Mouse (Mus musculus) midbrain, embryonic 13.5 days (tissue): ENCODE measurements around the gene Rspo3. TPM values are rescaled to one million over a fixed set of nuclear protein-coding genes. Genes with fewer than 3 reads are reported as not detected.

Source experiments
- ATAC-seq: fragments of 200-750 bp; cut with Nextera tagmentation; 2 replicates; pipeline ENCODE4 v1.8.0; 2017; ENCODE audit warnings: mild to moderate bottlenecking, moderate TSS enrichment, moderate library complexity
- H3K27ac ChIP-seq: fragments of 300-500 bp; sonication (generic); 2 replicates; pipeline ENCODE4 v1.5.1; 2015; ENCODE audit warnings: inconsistent platforms, mild to moderate bottlenecking, moderate library complexity
- H3K27me3 ChIP-seq: fragments of 300-500 bp; sonication (generic); 2 replicates; pipeline ENCODE4 v1.6.1; 2015; ENCODE audit warnings: mild to moderate bottlenecking, inconsistent platforms
- H3K36me3 ChIP-seq: fragments of 300-500 bp; sonication (generic); 2 replicates; pipeline ENCODE4 v1.6.1; 2015; ENCODE audit warnings: mild to moderate bottlenecking, inconsistent platforms
- H3K4me1 ChIP-seq: fragments of 300-500 bp; sonication (generic); replicated peaks from 2 replicates; pipeline ENCODE4 v1.6.1; 2015; ENCODE audit warnings: inconsistent platforms
- H3K4me2 ChIP-seq: fragments of 300-500 bp; sonication (generic); replicated peaks from 2 replicates; pipeline ENCODE4 v1.6.1; 2015; ENCODE audit warnings: moderate library complexity, mild to moderate bottlenecking, inconsistent platforms
- H3K4me3 ChIP-seq: fragments of 300-500 bp; sonication (generic); replicated peaks from 2 replicates; pipeline ENCODE4 v1.5.1; 2015; ENCODE audit warnings: mild to moderate bottlenecking, inconsistent platforms
- H3K9ac ChIP-seq: fragments of 300-500 bp; sonication (generic); replicated peaks from 2 replicates; pipeline ENCODE4 v1.6.1; 2015; ENCODE audit warnings: mild to moderate bottlenecking, inconsistent platforms
- H3K9me3 ChIP-seq: fragments of 300-500 bp; sonication (generic); 2 replicates; pipeline ENCODE4 v1.6.1; 2016; ENCODE audit warnings: mild to moderate bottlenecking, inconsistent platforms
- WGBS: fragments of 180-500 bp; shearing (Covaris S2); methylation state at CpG from one replicate; pipeline ENCODE4 v1.1.7; 2015; 5-methylcytosine and 5-hydroxymethylcytosine counted together
- polyA plus RNA-seq: library from polyadenylated mRNA; unstranded; fragments of >200 nt; fragmentation: Nextera tagmentation; extraction: Ambion mirVana; gene quantifications from 2 replicates; pipeline ENCODE4 v1.2.1, GENCODE M21; 2015

Rspo3 gene
- polyA plus RNA-seq, 1 experiment from 2014 or later = 17.9 TPM

- ATAC-seq = no peak
- 86% methylated on average over 2 of the region's 2 CpGs for WGBS
- no peak overlapping the region for H3K9ac ChIP-seq
- H3K4me2 ChIP-seq = no peak overlapping the region
- no peaks in the 10 kb centered on the region for H3K27me3 ChIP-seq
- H3K36me3 ChIP-seq = no peaks in the 10 kb centered on the region
- H3K4me1 ChIP-seq = no peaks in the 10 kb centered on the region
- H3K9me3 ChIP-seq = no peaks in the 10 kb centered on the region
- no peak overlapping the region for H3K27ac ChIP-seq
- H3K4me3 ChIP-seq = no peak overlapping the region
Observed at GRCm38 (mm10) chr10:29424571-29424970, 111.1 kb downstream of the Rspo3 start.

DNA sequence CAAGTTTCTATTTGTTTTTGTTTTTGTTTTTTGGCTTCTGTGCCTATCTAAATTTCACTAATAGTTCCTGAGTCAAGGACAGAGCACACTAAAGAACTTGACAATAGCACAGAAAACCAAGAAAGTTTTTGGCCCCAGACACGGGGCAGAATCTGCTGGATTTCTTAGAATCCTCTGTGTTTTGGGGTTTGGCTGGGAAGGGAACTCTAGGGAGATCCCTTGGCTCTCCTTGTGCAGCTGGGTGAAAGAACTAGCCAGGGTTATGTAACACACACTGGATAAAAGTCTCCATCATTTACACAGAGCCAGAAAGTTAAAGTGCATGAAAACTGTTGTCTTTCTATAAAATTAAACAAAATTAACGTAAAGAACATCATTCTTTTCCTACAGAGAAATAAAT lies 121.3 kb downstream of the Rspo3 start:
- no peaks in the 10 kb centered on the region for H3K9me3 ChIP-seq
- H3K4me1 ChIP-seq = no peaks in the 10 kb centered on the region
- H3K36me3 ChIP-seq = no peaks in the 10 kb centered on the region
- H3K4me3 ChIP-seq = no peak overlapping the region
- no peak for ATAC-seq
- WGBS = 83% methylated on average over 2 of the region's 2 CpGs
- no peak overlapping the region for H3K9ac ChIP-seq
- H3K4me2 ChIP-seq = no peak overlapping the region
- H3K27me3 ChIP-seq = no peaks in the 10 kb centered on the region
- H3K27ac ChIP-seq = no peak overlapping the region

- H3K9ac ChIP-seq = no peak overlapping the region
- no peak overlapping the region for H3K27ac ChIP-seq
- no peaks in the 10 kb centered on the region for H3K36me3 ChIP-seq
- H3K4me3 ChIP-seq = no peak overlapping the region
- WGBS = 30% methylated on average over 8 of the region's 8 CpGs
- no peaks in the 10 kb centered on the region for H3K9me3 ChIP-seq
- H3K4me2 ChIP-seq = no peak overlapping the region
- ATAC-seq = no peak
- H3K27me3 ChIP-seq = no peaks in the 10 kb centered on the region
- no peaks in the 10 kb centered on the region for H3K4me1 ChIP-seq
Observed at GRCm38 (mm10) chr10:29402656-29403268, 132.9 kb downstream of the Rspo3 start.

Other genes starting within 250 kb of the Rspo3 start
- 21.0 and 22.1 TPM in 2 replicates for gene Echdc1, start 222.7 kb downstream of the Rspo3 start, polyA plus RNA-seq
- gene Rnf146, start 173.4 kb downstream of the Rspo3 start, polyA plus RNA-seq = 93.3 and 106 TPM in 2 replicates